Mouse (Mus musculus): ENCODE results near the gene Fstl1. TPM values are rescaled to one million over a fixed set of nuclear protein-coding genes. Genes with fewer than 3 reads are reported as not detected.

Gene Fstl1
- polyA plus RNA-seq, 1 experiment from 2014 or later = 15.5 TPM

GRCm38 (mm10) chr16:37811874-37812273 is 35.2 kb downstream of the Fstl1 start:
- Histone ChIP-seq H3K36me3 (replicated peaks; ENCODE audit: insufficient read depth, low read length) (no peaks in the 10 kb centered on the region), H3K9me3 (ENCODE audit: low read length) (no peaks in the 10 kb centered on the region), H3K4me3 (ENCODE audit: low read depth, low read length) (no peak overlapping the region), H3K27ac (ENCODE audit: low read depth) (no peak overlapping the region), H3K9ac (replicated peaks) (no peak overlapping the region), H3K27me3 (ENCODE audit: insufficient read depth, low read length) (no peaks in the 10 kb centered on the region), H3K4me1 (ENCODE audit: insufficient read depth) (no peaks in the 10 kb centered on the region), H3K4me2 (ENCODE audit: low read depth, low read length) (no peak overlapping the region)
- TF ChIP-seq EP300 (IDR thresholded peaks at IDR 0.05; ENCODE audit: low read depth) = no peak
- TF ChIP-seq CTCF (IDR thresholded peaks at IDR 0.05; ENCODE audit: low read depth) = no peak
- DNase-seq = no peak
- no peak for ATAC-seq
- WGBS (ENCODE audit: insufficient replicate concordance) = 74% methylated on average over 8 of the region's 8 CpGs

DNA sequence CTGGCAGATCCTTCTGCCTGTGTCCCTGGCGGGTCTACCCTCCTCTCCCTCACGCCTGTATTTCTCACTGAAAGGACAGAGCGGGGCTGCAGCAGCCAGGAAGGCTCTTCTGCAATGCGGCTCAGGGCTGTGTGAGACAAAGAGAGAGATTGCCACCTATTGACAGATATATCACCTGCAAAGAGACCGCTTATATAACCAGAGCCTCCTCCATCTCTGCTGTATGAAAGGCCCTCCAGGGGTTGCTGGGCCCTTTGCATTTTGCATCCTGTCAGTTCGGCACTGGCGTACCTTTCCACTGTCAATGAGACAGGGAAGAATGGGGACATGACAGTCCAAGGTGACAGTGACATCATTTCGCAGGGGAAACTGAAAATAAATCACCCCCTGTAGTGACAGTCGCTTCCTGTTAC is 35.8 kb downstream of the Fstl1 start:
- H3K36me3 ChIP-seq (replicated peaks; ENCODE audit: insufficient read depth, low read length) = no peaks in the 10 kb centered on the region
- H3K27me3 ChIP-seq (ENCODE audit: insufficient read depth, low read length) = no peaks in the 10 kb centered on the region
- H3K4me3 ChIP-seq (ENCODE audit: low read depth, low read length) = no peak overlapping the region
- no peak overlapping the region for H3K27ac ChIP-seq (ENCODE audit: low read depth)
- DNase-seq (no peak), ATAC-seq (no peak)
- no peak overlapping the region for H3K4me2 ChIP-seq (ENCODE audit: low read depth, low read length)
- WGBS (ENCODE audit: insufficient replicate concordance) = 34% methylated on average over 9 of the region's 9 CpGs
- no peaks in the 10 kb centered on the region for H3K9me3 ChIP-seq (ENCODE audit: low read length)
- peak; percentile 54 for TF ChIP-seq CTCF (IDR thresholded peaks at IDR 0.05; ENCODE audit: low read depth)
- no peak for TF ChIP-seq EP300 (IDR thresholded peaks at IDR 0.05; ENCODE audit: low read depth)
- H3K9ac ChIP-seq (replicated peaks) = no peak overlapping the region
- H3K4me1 ChIP-seq (ENCODE audit: insufficient read depth) = no peaks in the 10 kb centered on the region

DNA sequence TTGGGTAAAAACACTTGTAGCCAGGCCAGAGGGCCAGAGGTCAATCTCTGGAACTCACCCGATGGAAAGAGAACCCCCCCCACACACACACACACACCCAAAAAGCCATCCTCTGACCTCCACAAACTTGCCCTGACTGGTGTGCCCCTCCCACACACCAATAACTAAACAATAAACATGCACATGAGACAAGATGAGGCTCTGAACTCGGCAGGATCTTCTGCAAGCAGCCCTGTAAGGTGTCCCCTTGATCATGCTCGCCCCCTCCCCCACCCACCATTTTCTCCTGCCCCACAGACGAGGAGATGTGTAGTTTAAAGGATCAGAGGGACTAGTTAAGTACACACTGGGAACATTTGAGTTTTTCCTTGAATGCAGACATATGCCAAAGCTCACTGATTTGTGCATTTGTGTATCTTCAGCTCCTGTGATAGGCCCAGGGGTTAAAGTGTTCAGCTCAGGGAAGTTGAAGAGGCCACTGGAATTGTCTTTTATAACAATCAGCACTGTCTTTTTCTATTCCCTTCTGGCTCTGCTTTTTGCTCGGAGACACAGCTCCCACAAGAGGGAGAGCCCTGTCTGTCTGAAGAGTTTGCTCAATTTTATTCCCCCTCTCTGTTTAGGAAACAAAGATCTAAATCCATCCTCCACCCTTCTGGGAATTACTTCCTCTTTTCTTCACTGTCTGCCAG is 37.2 kb downstream of the Fstl1 start:
- Histone ChIP-seq H3K9ac (replicated peaks) (no peak overlapping the region), H3K4me3 (ENCODE audit: low read depth, low read length) (no peak overlapping the region), H3K4me2 (ENCODE audit: low read depth, low read length) (no peak overlapping the region), H3K27ac (ENCODE audit: low read depth) (0 out of 2 replicates have a peak overlapping the region, but pooled peaks have one; percentile 31), H3K4me1 (ENCODE audit: insufficient read depth) (no peaks in the 10 kb centered on the region), H3K36me3 (replicated peaks; ENCODE audit: insufficient read depth, low read length) (no peaks in the 10 kb centered on the region), H3K9me3 (ENCODE audit: low read length) (no peaks in the 10 kb centered on the region), H3K27me3 (ENCODE audit: insufficient read depth, low read length) (no peaks in the 10 kb centered on the region)
- WGBS (ENCODE audit: insufficient replicate concordance) = 41% methylated on average over 5 of the region's 5 CpGs
- DNase-seq (no peak), ATAC-seq (peak; percentile 27)
- TF ChIP-seq EP300 (IDR thresholded peaks at IDR 0.05; ENCODE audit: low read depth) (no peak), CTCF (IDR thresholded peaks at IDR 0.05; ENCODE audit: low read depth) (no peak)

- no peaks in the 10 kb centered on the region for H3K36me3 ChIP-seq (replicated peaks; ENCODE audit: insufficient read depth, low read length)
These were observed 37.8 kb downstream of the Fstl1 start for GRCm38 (mm10) chr16:37814383-37814971.

GRCm38 (mm10) chr16:37817986-37818385 is 41.3 kb downstream of the Fstl1 start:
- no peak for DNase-seq

More at GRCm38 (mm10) chr16:37814383-37814971, 37.8 kb downstream of the Fstl1 start:
- Histone ChIP-seq H3K9me3 (ENCODE audit: low read length) (no peaks in the 10 kb centered on the region), H3K4me3 (ENCODE audit: low read depth, low read length) (no peak overlapping the region), H3K27me3 (ENCODE audit: insufficient read depth, low read length) (no peaks in the 10 kb centered on the region), H3K9ac (replicated peaks) (no peak overlapping the region), H3K4me1 (ENCODE audit: insufficient read depth) (no peaks in the 10 kb centered on the region), H3K27ac (ENCODE audit: low read depth) (0 out of 2 replicates have a peak overlapping the region, but pooled peaks have one; percentile 39), H3K4me2 (ENCODE audit: low read depth, low read length) (peak overlapping the region; percentile 18; the same call in 1 of the 2 replicates)
- WGBS (ENCODE audit: insufficient replicate concordance) = 26% methylated on average over 7 of the region's 7 CpGs
- TF ChIP-seq CTCF (IDR thresholded peaks at IDR 0.05; ENCODE audit: low read depth) (peak; percentile 71), EP300 (IDR thresholded peaks at IDR 0.05; ENCODE audit: low read depth) (no peak)
- DNase-seq = peak; percentile 64
- peak; percentile 96 for ATAC-seq

DNA sequence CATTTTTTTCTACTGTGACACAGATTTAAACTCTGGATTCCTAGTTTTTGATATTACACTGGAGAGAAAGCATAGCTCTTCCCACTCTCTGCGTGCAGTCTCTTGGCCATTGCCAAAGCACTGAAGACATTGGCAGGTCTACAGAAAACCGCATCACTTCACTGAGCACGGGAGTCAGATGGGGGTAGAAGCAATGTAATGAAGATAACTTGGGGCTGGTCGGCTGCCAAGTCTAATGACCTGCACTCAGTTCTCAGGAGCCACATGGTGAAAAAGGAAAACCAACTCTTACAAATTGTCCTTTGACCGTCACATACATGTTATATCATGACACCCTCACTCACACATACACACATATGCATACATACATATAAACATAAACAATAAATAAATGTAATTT is 47.3 kb downstream of the Fstl1 start:
- no peaks in the 10 kb centered on the region for H3K4me1 ChIP-seq (ENCODE audit: insufficient read depth)
- no peaks in the 10 kb centered on the region for H3K27me3 ChIP-seq (ENCODE audit: insufficient read depth, low read length)
- H3K4me2 ChIP-seq (ENCODE audit: low read depth, low read length) = no peak overlapping the region
- H3K9ac ChIP-seq (replicated peaks) = no peak overlapping the region
- 77% methylated on average over 5 of the region's 5 CpGs for WGBS (ENCODE audit: insufficient replicate concordance)
- ATAC-seq = no peak
- no peak overlapping the region for H3K27ac ChIP-seq (ENCODE audit: low read depth)
- no peak for TF ChIP-seq CTCF (IDR thresholded peaks at IDR 0.05; ENCODE audit: low read depth)
- no peak for TF ChIP-seq EP300 (IDR thresholded peaks at IDR 0.05; ENCODE audit: low read depth)
- no peaks in the 10 kb centered on the region for H3K36me3 ChIP-seq (replicated peaks; ENCODE audit: insufficient read depth, low read length)
- no peak for DNase-seq
- H3K4me3 ChIP-seq (ENCODE audit: low read depth, low read length) = no peak overlapping the region
- H3K9me3 ChIP-seq (ENCODE audit: low read length) = no peaks in the 10 kb centered on the region

More at GRCm38 (mm10) chr16:37817986-37818385, 41.3 kb downstream of the Fstl1 start:
- WGBS (ENCODE audit: insufficient replicate concordance) = 78% methylated on average over 4 of the region's 4 CpGs
- no peak overlapping the region for H3K4me3 ChIP-seq (ENCODE audit: low read depth, low read length)
- H3K4me1 ChIP-seq (ENCODE audit: insufficient read depth) = no peaks in the 10 kb centered on the region
- H3K4me2 ChIP-seq (ENCODE audit: low read depth, low read length) = no peak overlapping the region
- no peaks in the 10 kb centered on the region for H3K27me3 ChIP-seq (ENCODE audit: insufficient read depth, low read length)
- no peaks in the 10 kb centered on the region for H3K9me3 ChIP-seq (ENCODE audit: low read length)
- no peak for ATAC-seq
- TF ChIP-seq EP300 (IDR thresholded peaks at IDR 0.05; ENCODE audit: low read depth) = no peak
- TF ChIP-seq CTCF (IDR thresholded peaks at IDR 0.05; ENCODE audit: low read depth) = no peak
- no peak overlapping the region for H3K27ac ChIP-seq (ENCODE audit: low read depth)
- H3K9ac ChIP-seq (replicated peaks) = no peak overlapping the region
- H3K36me3 ChIP-seq (replicated peaks; ENCODE audit: insufficient read depth, low read length) = no peaks in the 10 kb centered on the region

Measured in liver, postnatal 0 days (tissue).